Mouse (Mus musculus) embryonic facial prominence, embryonic 15.5 days (tissue): ENCODE data around the gene Pgm2. TPM values are rescaled to one million over a fixed set of nuclear protein-coding genes. Genes with fewer than 3 reads are reported as not detected.

Source experiments
- ATAC-seq: fragments of 200-750 bp; cut with Nextera tagmentation; 2 replicates; pipeline ENCODE4 v1.8.0; 2017; ENCODE audit warnings: low read depth, moderate TSS enrichment; ENCODE audit not compliant: insufficient number of reproducible peaks, low FRiP score, low TSS enrichment
- H3K27ac ChIP-seq: fragments of 300-500 bp; sonication (generic); replicated peaks from 2 replicates; pipeline ENCODE4 v1.5.1; 2015; ENCODE audit warnings: mild to moderate bottlenecking, inconsistent platforms
- H3K27me3 ChIP-seq: fragments of 300-500 bp; sonication (generic); 2 replicates; pipeline ENCODE4 v1.6.1; 2015; ENCODE audit warnings: inconsistent platforms
- H3K36me3 ChIP-seq: fragments of 300-500 bp; sonication (generic); 2 replicates; pipeline ENCODE4 v1.6.1; 2015; ENCODE audit warnings: mild to moderate bottlenecking, inconsistent platforms
- H3K4me1 ChIP-seq: fragments of 300-500 bp; sonication (generic); 2 replicates; pipeline ENCODE4 v1.6.1; 2015; ENCODE audit warnings: inconsistent platforms
- H3K4me2 ChIP-seq: fragments of 300-500 bp; sonication (generic); replicated peaks from 2 replicates; pipeline ENCODE4 v1.6.1; 2015; ENCODE audit warnings: mild to moderate bottlenecking, inconsistent platforms
- H3K4me3 ChIP-seq: fragments of 300-500 bp; sonication (generic); replicated peaks from 2 replicates; pipeline ENCODE4 v1.5.1; 2015; ENCODE audit warnings: mild to moderate bottlenecking, inconsistent platforms
- H3K9ac ChIP-seq: fragments of 300-500 bp; sonication (generic); 2 replicates; pipeline ENCODE4 v1.6.1; 2015; ENCODE audit warnings: inconsistent platforms
- H3K9me3 ChIP-seq: fragments of 300-500 bp; sonication (generic); replicated peaks from 2 replicates; pipeline ENCODE4 v1.6.1; 2016; ENCODE audit warnings: inconsistent platforms
- WGBS: fragments of 180-500 bp; shearing (Covaris S2); methylation state at CpG from one replicate; pipeline ENCODE4 v1.1.7; 2015; 5-methylcytosine and 5-hydroxymethylcytosine counted together
- polyA plus RNA-seq: library from polyadenylated mRNA; unstranded; fragments of >200 nt; fragmentation: Nextera tagmentation; extraction: Ambion mirVana; gene quantifications from 2 replicates; pipeline ENCODE4 v1.2.1, GENCODE M21; 2015

Pgm2 gene
- polyA plus RNA-seq, 1 experiment from 2014 or later: 30.7 TPM

GRCm38 (mm10) chr5:64061643-64062042 is 31.1 kb upstream of the Pgm2 start:
- Histone ChIP-seq H3K27me3 (no peaks in the 10 kb centered on the region), H3K9me3 (no peaks in the 10 kb centered on the region), H3K36me3 (no peaks in the 10 kb centered on the region), H3K27ac (no peak overlapping the region), H3K9ac (no peak overlapping the region), H3K4me1 (peaks cover 4% of the 10 kb centered on the region; the same call in 1 of the 2 replicates), H3K4me3 (no peak overlapping the region), H3K4me2 (no peak overlapping the region)
- ATAC-seq: no peak
- 72% methylated on average over 7 of the region's 7 CpGs for WGBS

- 77% methylated on average over 4 of the region's 4 CpGs for WGBS
- Histone ChIP-seq H3K27ac (no peak overlapping the region), H3K9ac (no peak overlapping the region), H3K4me1 (peaks cover 4% of the 10 kb centered on the region; the same call in 1 of the 2 replicates), H3K4me2 (no peak overlapping the region), H3K4me3 (no peak overlapping the region), H3K36me3 (no peaks in the 10 kb centered on the region), H3K9me3 (no peaks in the 10 kb centered on the region), H3K27me3 (no peaks in the 10 kb centered on the region)
- ATAC-seq: no peak
Measured at GRCm38 (mm10) chr5:64062882-64063621, 29.7 kb upstream of the Pgm2 start.

GRCm38 (mm10) chr5:64063622-64064355 is 29.0 kb upstream of the Pgm2 start:
- no peaks in the 10 kb centered on the region for H3K27me3 ChIP-seq
- no peaks in the 10 kb centered on the region for H3K9me3 ChIP-seq
- no peak overlapping the region for H3K27ac ChIP-seq
- H3K9ac ChIP-seq: no peak overlapping the region
- WGBS: 69% methylated on average over 11 of the region's 11 CpGs
- H3K4me3 ChIP-seq: no peak overlapping the region
- no peaks in the 10 kb centered on the region for H3K36me3 ChIP-seq
- H3K4me2 ChIP-seq: no peak overlapping the region
- no peak for ATAC-seq
- H3K4me1 ChIP-seq: peaks cover 4% of the 10 kb centered on the region; the same call in 1 of the 2 replicates

- Histone ChIP-seq H3K9ac (no peak overlapping the region), H3K9me3 (no peaks in the 10 kb centered on the region), H3K4me3 (no peak overlapping the region), H3K4me2 (no peak overlapping the region), H3K36me3 (no peaks in the 10 kb centered on the region), H3K4me1 (peaks cover 4% of the 10 kb centered on the region; the same call in 1 of the 2 replicates), H3K27ac (no peak overlapping the region), H3K27me3 (no peaks in the 10 kb centered on the region)
- no peak for ATAC-seq
- WGBS: 84% methylated on average over 3 of the region's 3 CpGs
Measured at GRCm38 (mm10) chr5:64064401-64064800, 28.3 kb upstream of the Pgm2 start.

GRCm38 (mm10) chr5:64065497-64066046 is 27.2 kb upstream of the Pgm2 start:
- ATAC-seq: no peak
- 65% methylated on average over 6 of the region's 6 CpGs for WGBS
- H3K4me2 ChIP-seq: no peak overlapping the region
- no peak overlapping the region for H3K9ac ChIP-seq
- no peaks in the 10 kb centered on the region for H3K27me3 ChIP-seq
- no peak overlapping the region for H3K4me3 ChIP-seq
- peaks cover 4% of the 10 kb centered on the region; the same call in 1 of the 2 replicates for H3K4me1 ChIP-seq
- H3K9me3 ChIP-seq: no peaks in the 10 kb centered on the region
- H3K36me3 ChIP-seq: no peaks in the 10 kb centered on the region
- no peak overlapping the region for H3K27ac ChIP-seq

GRCm38 (mm10) chr5:64066159-64066558 is 26.6 kb upstream of the Pgm2 start:
- H3K27me3 ChIP-seq: no peaks in the 10 kb centered on the region
- peaks cover 4% of the 10 kb centered on the region; the same call in 1 of the 2 replicates for H3K4me1 ChIP-seq
- no peak overlapping the region for H3K4me2 ChIP-seq
- no peak overlapping the region for H3K9ac ChIP-seq
- H3K9me3 ChIP-seq: no peaks in the 10 kb centered on the region
- no peak for ATAC-seq
- H3K27ac ChIP-seq: no peak overlapping the region
- no peaks in the 10 kb centered on the region for H3K36me3 ChIP-seq
- no peak overlapping the region for H3K4me3 ChIP-seq
- 79% methylated on average over 2 of the region's 2 CpGs for WGBS

- Histone ChIP-seq H3K4me3 (no peak overlapping the region), H3K36me3 (no peaks in the 10 kb centered on the region), H3K4me1 (peaks cover 4% of the 10 kb centered on the region; the same call in 1 of the 2 replicates), H3K27me3 (no peaks in the 10 kb centered on the region), H3K9ac (no peak overlapping the region), H3K4me2 (no peak overlapping the region), H3K9me3 (no peaks in the 10 kb centered on the region), H3K27ac (no peak overlapping the region)
- 82% methylated on average over 2 of the region's 2 CpGs for WGBS
- no peak for ATAC-seq
Measured at GRCm38 (mm10) chr5:64067576-64067975, 25.2 kb upstream of the Pgm2 start.

- Histone ChIP-seq H3K27ac (no peak overlapping the region), H3K9me3 (no peaks in the 10 kb centered on the region), H3K4me3 (no peak overlapping the region), H3K9ac (no peak overlapping the region), H3K4me2 (no peak overlapping the region), H3K4me1 (no peaks in the 10 kb centered on the region), H3K36me3 (no peaks in the 10 kb centered on the region), H3K27me3 (no peaks in the 10 kb centered on the region)
- 25% methylated on average over 4 of the region's 4 CpGs for WGBS
- ATAC-seq: peak; percentile 73; the same call in 1 of the 2 replicates
Measured at GRCm38 (mm10) chr5:64070081-64070673, 22.6 kb upstream of the Pgm2 start.

GRCm38 (mm10) chr5:64070742-64071476 is 21.8 kb upstream of the Pgm2 start:
- Histone ChIP-seq H3K4me3 (no peak overlapping the region), H3K4me2 (no peak overlapping the region), H3K36me3 (no peaks in the 10 kb centered on the region), H3K9me3 (no peaks in the 10 kb centered on the region), H3K27me3 (no peaks in the 10 kb centered on the region), H3K9ac (no peak overlapping the region), H3K4me1 (no peaks in the 10 kb centered on the region), H3K27ac (no peak overlapping the region)
- 59% methylated on average over 2 of the region's 2 CpGs for WGBS
- ATAC-seq: no peak

GRCm38 (mm10) chr5:64074455-64074854 is 18.3 kb upstream of the Pgm2 start:
- no peak overlapping the region for H3K4me3 ChIP-seq
- no peaks in the 10 kb centered on the region for H3K36me3 ChIP-seq
- 82% methylated on average over 3 of the region's 3 CpGs for WGBS
- H3K9me3 ChIP-seq: no peaks in the 10 kb centered on the region
- H3K27me3 ChIP-seq: no peaks in the 10 kb centered on the region
- H3K9ac ChIP-seq: no peak overlapping the region
- 0 out of 2 replicates have a peak, but pooled peaks cover 2% of the 10 kb centered on the region for H3K4me1 ChIP-seq
- ATAC-seq: no peak
- H3K27ac ChIP-seq: no peak overlapping the region
- H3K4me2 ChIP-seq: no peak overlapping the region
